Mouse (Mus musculus) inflammation-experienced regulatory T-cells, adult 6 months (primary cell): ENCODE data around the gene 2310061I04Rik. TPM values are rescaled to one million over a fixed set of nuclear protein-coding genes. Genes with fewer than 3 reads are reported as not detected.

Experiments
- ATAC-seq: one replicate; pipeline ENCODE4 v1.8.0; 2017
- polyA plus RNA-seq, 3 experiments: library from polyadenylated mRNA; unstranded; fragments of 100-300 nt; shearing (Covaris generic); gene quantifications; one replicate each; pipeline ENCODE4 v1.2.1; 2017

The 2310061I04Rik gene
- polyA plus RNA-seq, 3 experiments from 2014 or later = 15.3 to 21.6 (median 15.4) TPM

DNA sequence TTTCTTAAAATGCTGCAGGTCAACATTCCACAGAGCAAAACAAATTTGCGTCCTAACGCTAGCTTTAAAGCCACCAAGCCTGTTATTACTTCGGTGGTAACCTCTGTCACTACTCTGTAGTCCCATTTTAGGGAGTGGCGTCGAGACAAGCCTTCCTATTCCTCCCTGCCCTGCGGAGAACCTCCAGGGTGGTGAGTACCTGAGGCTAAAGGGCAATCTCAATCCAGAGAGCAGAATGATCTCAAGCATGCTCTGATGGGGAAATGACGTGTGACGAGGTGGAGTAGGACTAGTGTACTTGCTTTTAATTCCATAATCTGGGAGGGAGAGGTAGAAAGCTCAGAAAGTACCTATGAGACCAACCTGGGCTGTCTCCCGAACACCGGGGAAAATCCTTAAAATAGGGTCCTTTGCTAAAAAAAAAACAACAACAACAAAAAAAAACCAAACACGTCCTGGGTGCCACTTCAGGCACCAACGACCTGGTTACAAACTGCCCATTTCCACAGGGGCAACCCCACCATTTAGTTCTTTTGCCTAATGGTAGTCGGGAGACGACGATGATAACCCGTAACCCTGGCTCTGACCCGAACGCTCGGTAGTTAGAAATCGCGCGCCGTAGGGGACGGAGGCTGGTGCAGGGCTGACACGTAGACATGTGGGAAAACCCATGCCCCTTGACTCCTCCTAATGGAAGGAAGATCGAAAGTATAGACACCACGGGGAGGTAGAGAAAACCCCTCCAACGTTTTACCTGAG lies 18.5 kb upstream of the 2310061I04Rik start:
- peak; percentile 0 for ATAC-seq

- ATAC-seq = no peak
Observed at GRCm38 (mm10) chr17:35914975-35915374, 17.7 kb upstream of the 2310061I04Rik start.

GRCm38 (mm10) chr17:35909919-35910369 lies 12.7 kb upstream of the 2310061I04Rik start, which contains the start of gene Atat1:
Gene Atat1 (minus strand): TSS chr17:35910075.
- ATAC-seq = peak; percentile 95

- ATAC-seq = peak; percentile 19
Observed at GRCm38 (mm10) chr17:35909186-35909918, 12.1 kb upstream of the 2310061I04Rik start.

DNA sequence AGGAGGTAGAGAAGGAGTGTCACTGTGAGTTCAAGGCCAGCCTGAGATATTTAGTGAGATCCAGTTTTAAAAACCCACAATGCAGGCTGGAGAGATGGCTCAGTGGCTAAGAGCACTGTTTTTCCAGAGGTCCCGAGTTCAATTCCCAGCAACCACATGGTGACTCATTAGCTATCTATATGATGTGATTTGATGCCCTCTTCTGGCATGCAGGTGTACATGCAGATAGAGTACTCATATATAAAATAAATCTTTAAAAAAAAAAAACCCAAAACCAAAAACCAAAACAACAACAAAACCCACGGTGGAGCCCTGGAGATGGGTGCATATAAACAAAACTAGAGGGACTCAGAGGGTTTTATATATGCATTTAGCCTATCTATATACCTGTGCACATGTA lies 10.4 kb upstream of the 2310061I04Rik start:
- ATAC-seq = no peak

- ATAC-seq = no peak
Observed at GRCm38 (mm10) chr17:35905587-35905986, 8.4 kb upstream of the 2310061I04Rik start.

GRCm38 (mm10) chr17:35903992-35904355 lies 6.7 kb upstream of the 2310061I04Rik start:
- no peak for ATAC-seq

DNA sequence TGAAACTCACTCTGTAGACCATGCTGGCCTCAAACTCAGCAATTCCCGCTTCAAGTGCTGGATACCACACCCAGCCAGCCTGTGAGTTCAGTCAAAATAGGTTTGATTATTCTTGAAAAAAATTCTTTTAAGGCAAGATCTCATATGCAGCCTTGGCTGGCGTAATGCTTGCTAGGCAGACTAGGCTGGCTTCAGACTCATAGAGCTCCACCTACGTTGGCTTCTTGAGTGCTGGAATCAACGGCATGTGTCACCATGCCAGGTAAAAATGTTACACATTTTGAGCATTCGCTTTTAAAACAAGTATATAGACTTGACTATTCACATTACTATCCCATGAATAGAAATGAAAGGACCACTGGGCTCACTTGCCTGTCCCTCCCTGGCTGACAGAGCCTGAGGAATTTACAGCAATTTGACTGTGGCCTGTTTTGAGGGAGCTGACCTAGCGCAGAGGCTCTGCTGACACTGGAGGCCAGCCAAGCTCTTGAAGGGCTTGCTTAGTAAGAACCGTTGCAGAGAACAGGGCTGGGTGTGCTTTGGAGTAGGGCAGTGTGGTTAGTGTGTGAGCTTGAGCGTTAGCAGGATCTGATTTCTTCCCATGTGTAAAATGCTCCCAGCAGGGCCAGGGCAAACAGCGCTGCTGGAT lies 6.2 kb upstream of the 2310061I04Rik start:
- no peak for ATAC-seq

- ATAC-seq = no peak
Observed at GRCm38 (mm10) chr17:35900636-35901035, 3.4 kb upstream of the 2310061I04Rik start.

DNA sequence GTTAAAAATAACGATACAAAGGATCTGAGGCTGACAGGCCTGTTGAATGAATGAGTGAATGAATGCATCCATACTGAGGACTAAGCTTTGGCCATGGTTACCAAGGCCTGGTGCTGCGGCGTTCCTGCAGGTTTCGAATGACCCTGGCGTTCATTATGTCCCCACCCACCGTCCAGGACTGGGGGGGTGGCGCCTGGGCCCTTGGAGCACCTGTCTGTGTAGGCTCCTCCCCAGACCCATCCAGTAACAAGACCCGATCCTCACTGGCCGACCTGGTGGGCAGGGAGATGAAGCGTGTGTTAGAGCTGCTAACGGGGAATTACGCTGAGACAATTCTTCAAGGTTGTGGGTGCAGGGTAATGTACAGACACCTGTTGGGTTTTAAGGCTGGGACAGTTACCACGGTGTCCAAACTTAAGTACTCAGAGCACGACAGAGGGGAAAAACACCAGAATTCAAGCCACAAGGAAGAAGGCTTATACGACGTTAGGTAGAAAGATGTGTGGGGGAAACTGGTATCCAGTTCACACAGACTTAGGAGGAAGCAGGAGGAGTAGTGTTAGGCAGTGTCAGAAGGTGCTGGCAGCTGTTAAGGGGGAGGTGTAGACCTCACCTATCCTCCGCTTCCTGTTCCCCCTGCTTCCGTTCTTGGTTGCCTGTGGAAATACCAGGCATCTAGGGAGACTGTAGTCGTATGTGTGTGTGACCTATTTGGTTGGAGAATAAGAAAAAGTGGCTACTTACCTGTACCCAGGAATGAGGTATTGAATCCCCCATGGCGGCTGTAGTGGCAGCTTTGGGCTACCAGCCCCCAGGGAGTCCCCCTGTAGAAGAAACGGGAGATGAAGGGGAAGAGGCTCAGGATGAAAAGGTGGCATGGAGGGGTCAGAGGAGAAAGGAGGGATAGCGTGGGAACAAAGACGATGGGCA lies 678 bp upstream of the 2310061I04Rik start:
- ATAC-seq = peak; percentile 39

DNA sequence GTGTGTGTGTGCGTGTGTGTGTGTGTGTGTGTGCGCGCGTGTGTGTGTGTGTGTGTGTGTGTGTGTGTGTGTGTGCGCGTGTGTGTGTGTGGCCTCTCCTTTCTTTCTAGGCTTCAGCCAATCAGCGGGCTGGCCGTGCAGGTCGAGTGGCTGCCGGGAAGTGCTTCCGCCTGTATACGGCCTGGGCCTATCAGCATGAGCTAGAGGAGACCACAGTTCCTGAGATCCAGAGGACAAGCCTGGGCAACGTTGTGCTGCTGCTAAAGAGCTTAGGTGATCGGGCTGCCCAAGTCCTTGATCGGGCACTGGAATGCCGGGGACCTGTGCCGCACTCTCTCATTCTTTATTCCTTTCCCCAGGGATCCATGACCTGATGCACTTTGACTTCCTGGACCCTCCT lies 9.5 kb downstream of the 2310061I04Rik start:
- ATAC-seq = no peak

DNA sequence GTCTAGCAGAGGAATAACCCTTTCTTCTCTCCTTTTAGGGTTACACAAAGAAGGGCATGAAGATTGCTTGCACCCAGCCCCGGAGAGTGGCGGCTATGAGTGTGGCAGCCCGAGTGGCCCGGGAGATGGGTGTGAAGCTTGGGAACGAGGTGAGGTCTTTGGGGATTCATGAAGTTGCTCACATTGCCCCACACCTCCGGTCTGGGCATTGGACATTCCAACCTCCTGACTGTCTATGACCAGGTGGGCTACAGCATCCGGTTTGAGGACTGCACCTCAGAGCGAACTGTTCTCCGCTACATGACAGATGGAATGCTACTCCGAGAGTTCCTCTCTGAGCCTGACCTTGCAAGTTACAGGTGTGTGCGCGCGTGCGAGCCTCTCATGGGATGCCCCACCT lies 13.5 kb downstream of the 2310061I04Rik start:
- ATAC-seq = no peak

DNA sequence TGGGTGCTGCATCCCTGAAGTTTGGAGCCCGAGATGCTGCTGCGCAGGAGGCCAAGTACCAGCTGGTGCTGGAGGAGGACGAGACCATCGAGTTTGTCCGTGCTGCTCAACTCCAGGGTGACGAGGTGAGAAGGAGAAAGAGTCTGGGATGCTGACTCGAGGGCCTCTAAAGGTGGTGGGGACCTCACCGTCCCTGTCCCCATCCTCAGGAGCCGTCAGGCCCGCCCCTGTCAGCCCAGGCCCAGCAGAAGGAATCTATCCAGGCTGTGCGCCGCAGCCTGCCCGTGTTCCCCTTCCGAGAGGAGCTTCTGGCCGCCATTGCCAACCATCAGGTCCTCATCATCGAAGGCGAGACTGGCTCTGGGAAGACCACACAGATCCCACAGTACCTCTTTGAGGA lies 14.3 kb downstream of the 2310061I04Rik start:
- ATAC-seq = no peak

DNA sequence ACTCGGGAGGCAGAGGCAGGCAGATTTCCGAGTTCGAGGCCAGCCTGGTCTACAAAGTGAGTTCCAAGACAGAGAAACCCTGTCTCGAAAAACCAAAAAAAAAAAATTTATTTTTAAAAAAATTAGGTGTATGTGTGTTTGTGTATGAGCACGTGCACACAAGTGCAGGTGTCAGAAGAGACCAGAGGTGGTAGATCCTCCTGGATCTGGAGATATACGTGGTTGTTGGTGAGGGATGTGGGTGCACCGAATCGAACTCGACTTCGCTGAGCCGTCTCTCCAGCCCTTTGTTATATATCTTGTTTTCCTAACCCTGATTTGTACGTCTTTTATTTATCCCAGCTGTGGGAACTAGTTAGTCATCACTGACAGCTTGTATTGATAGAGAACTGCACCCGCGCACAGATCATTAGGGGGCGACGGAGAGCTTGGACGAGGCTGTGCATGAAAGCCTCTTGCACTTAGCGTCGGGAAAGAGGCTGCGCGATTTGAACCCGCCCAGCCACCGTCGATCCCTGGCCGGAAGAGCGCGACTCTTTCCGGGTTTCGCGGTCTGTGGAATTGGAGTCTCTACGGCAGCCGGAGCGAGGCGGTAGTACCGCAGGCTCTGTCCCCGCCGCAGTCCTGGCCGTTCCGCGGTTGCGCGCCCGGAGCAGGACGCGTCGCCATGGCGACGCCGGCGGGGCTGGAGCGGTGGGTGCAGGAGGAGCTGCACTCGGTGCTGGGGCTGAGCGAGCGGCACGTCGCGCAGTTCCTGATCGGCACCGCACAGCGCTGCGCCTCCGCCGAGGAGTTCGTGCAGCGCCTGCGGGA lies 17.8 kb downstream of the 2310061I04Rik start, which contains the start of gene Dhx16:
Gene Dhx16 (plus strand): TSS at position 575 of the 813 bp plus-strand sequence.
- peak; percentile 93 for ATAC-seq

GRCm38 (mm10) chr17:35874721-35875120 lies 22.5 kb downstream of the 2310061I04Rik start:
- no peak for ATAC-seq

DNA sequence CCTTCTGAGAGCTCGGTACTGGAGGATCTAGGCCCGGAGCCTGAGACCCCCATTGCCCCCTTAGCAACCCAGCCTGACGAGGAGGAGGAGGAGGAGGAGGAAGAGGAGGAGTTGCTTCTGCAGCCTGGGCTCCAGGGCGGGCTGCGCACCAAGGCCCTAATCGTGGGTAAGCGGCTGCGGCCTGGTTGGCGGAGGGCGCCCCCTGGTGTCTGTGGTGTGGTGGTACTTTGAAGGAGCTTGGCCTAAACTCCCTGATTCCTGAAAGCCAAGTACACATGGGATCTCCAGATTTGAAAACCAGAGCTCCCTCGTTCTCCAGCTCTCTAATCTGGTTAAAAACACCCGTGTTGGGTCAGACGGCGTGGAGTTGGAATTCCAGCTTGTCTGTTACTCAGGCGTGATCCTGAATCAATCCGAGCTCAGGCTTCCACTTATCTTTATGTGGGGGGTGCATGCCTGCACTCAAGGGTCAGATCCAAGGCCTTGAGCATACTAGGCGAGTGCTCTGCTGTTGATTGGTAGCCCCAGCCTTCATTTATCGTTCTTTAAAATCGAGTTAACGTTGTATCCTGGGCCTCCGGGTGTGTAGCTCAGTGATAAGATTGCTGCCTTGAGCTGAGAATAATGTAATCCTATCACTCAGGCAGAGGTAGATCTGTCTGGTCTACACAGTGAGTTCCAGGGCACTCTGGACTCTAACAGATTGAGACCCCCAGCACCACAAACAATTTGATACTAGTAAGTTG lies 23.3 kb downstream of the 2310061I04Rik start:
- ATAC-seq = no peak

GRCm38 (mm10) chr17:35870884-35871696 lies 26.1 kb downstream of the 2310061I04Rik start:
- no peak for ATAC-seq

DNA sequence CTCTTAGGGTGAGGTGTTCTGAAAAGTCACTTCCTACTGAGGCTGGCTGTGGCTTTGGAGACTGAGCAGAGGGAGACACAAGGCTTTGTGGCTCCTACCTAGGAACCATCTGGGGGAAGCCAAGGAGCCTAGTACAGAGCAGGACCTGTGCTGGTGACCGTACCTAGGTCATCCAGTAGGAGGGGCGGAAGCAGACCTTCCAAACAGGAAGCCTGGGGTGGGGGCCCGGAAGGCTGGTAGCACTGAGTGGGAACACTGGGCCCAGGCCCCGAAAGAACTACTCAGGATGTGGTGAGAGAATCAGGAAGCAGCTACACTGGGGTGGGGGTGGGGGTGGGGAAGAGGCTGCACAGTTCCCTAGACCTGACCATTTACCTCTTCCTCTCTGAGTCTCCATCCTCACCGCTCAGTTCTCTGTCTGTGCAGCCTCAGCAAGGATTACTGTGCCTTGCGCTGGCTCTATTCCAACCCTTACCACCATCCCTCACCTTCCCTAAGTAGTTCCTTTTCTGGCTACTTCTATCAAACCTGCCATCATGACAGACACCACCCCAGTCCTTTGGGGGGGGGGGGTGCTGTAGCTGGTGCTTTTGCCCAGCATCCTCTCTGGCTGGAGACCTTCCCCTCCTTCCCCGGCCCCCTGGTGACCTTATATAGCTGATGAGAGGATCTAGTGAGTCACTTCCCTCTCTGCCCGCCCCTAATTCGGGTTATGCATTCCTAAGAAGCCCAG lies 26.9 kb downstream of the 2310061I04Rik start:
- ATAC-seq = peak; percentile 75
